Mouse (Mus musculus): ENCODE data around the gene Cacna1c. TPM values are rescaled to one million over a fixed set of nuclear protein-coding genes. Genes with fewer than 3 reads are reported as not detected.

The Cacna1c gene
- polyA plus RNA-seq, 1 experiment, result 0.11 TPM

DNA sequence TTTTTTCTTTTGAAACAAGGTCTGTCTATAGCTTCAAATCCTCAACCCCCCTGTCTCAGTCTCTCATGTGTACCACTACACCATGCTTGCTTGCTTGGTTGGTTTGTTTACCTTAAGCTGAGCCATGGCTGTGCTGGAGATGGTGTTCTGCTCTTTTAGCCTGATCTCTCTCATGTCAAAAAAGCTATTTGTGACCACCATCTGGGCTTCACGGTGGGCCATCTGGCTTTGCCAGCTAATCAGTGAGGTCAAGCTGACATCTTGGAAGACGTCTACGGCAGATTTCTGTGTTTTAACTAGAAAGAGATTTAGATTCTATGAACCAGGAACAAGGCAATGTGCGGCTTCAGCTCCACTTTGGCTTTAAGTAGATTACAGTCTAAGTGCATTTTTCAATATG, 471.3 kb downstream of the Cacna1c start:
- TF ChIP-seq POLR2A (IDR thresholded peaks at IDR 0.05; ENCODE audit: borderline replicate concordance, low read depth, low read length) (no peak), CTCF (IDR thresholded peaks at IDR 0.05; ENCODE audit: low read depth, low read length) (no peak)
- no peak overlapping the region for H3K4me3 ChIP-seq (ENCODE audit: insufficient read depth, low read length)
- no peak overlapping the region for H3K27ac ChIP-seq (ENCODE audit: insufficient read depth, low read depth, low read length)

DNA sequence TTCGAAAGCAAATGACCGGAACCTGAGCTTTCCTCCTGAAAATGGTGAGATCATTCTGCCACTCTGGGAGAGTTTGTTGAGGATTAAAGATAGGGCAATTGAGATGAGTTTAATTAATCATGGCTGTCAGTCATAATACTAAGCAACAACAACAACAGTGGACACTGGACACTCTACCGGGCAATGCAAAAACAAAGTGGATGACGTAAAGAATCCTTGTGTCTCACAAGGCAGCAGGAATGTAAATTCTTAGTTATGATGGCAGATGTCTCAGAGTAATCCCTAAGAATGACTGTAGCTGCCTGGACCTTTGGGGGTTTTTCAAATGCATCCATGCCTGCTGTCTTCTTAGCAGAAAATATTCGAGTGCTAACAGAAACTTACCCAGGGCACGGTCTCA, 471.8 kb downstream of the Cacna1c start:
- H3K4me1 ChIP-seq (ENCODE audit: control insufficient read depth, insufficient read depth, low read length), result no peaks in the 10 kb centered on the region
- H3K27ac ChIP-seq (ENCODE audit: insufficient read depth, low read depth, low read length), result no peak overlapping the region
- no peak overlapping the region for H3K4me3 ChIP-seq (ENCODE audit: insufficient read depth, low read length)
- no peak for TF ChIP-seq CTCF (IDR thresholded peaks at IDR 0.05; ENCODE audit: low read depth, low read length)
- TF ChIP-seq POLR2A (IDR thresholded peaks at IDR 0.05; ENCODE audit: borderline replicate concordance, low read depth, low read length), result no peak

More for the DNA sequence above, 471.3 kb downstream of the Cacna1c start:
- H3K4me1 ChIP-seq (ENCODE audit: control insufficient read depth, insufficient read depth, low read length), result no peaks in the 10 kb centered on the region

DNA sequence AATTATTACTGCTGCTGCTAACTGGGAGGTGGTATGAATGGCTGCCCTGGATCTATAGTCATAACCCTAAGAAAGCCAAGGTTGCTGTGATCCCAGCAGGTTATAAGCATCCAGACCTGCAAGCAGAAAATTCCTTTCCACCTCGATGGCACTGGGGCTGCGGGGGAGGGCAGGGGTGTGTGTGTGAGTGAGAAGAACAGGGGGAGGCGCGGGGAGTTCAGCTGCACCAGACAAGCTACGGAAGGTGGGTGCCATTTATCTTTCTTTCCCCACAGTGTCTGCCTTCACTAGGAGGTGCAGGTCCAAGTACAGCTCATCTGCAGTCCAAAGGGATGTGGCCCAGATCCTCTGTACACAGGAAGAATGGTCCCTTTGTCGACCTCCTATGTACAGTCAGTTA, 473.9 kb downstream of the Cacna1c start:
- Histone ChIP-seq H3K27ac (ENCODE audit: insufficient read depth, low read depth, low read length) (no peak overlapping the region), H3K4me3 (ENCODE audit: insufficient read depth, low read length) (no peak overlapping the region), H3K4me1 (ENCODE audit: control insufficient read depth, insufficient read depth, low read length) (no peaks in the 10 kb centered on the region)
- no peak for TF ChIP-seq CTCF (IDR thresholded peaks at IDR 0.05; ENCODE audit: low read depth, low read length)
- no peak for TF ChIP-seq POLR2A (IDR thresholded peaks at IDR 0.05; ENCODE audit: borderline replicate concordance, low read depth, low read length)

DNA sequence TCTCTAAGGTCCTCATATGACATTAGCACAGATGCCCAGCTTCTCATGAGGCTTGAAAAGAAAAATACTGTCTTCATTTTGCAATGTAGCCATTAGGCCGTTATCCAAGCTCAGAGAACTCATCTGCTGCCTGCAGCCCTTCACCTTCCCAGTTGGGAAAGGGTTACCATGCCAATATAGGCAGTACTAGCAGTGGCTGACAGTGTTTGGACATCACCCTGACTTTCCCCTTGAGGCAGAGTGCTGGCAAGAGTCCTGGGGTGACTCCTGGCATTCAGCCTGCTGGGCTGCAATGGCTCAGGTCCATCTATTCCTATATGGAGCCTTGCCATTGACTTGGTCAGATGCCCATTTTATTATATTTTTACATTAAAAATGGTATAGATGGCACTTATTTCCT, 476.7 kb downstream of the Cacna1c start:
- H3K4me3 ChIP-seq (ENCODE audit: insufficient read depth, low read length), result no peak overlapping the region
- no peaks in the 10 kb centered on the region for H3K4me1 ChIP-seq (ENCODE audit: control insufficient read depth, insufficient read depth, low read length)
- no peak overlapping the region for H3K27ac ChIP-seq (ENCODE audit: insufficient read depth, low read depth, low read length)
- no peak for TF ChIP-seq CTCF (IDR thresholded peaks at IDR 0.05; ENCODE audit: low read depth, low read length)
- TF ChIP-seq POLR2A (IDR thresholded peaks at IDR 0.05; ENCODE audit: borderline replicate concordance, low read depth, low read length), result no peak

DNA sequence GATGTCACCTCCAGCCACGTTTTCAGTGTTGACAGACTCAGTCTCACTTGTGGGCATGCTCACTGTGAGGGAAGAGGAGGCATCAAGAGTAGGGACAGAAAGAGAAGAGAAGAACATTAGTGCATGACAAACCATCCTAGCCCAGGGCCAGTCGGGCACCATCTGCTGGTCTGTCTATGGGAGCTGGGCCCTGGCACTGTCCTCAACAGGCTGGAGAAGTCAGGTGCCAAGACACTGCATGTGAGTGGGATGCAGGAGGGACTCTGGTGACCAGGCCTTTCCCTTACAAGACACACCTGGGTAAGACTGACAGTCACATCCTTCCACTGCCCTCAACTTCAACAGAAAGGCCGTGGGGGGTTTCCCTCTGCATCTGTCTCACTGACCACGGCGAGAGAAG, 482.9 kb downstream of the Cacna1c start:
- H3K27ac ChIP-seq (ENCODE audit: insufficient read depth, low read depth, low read length), result no peak overlapping the region
- no peak overlapping the region for H3K4me3 ChIP-seq (ENCODE audit: insufficient read depth, low read length)
- H3K4me1 ChIP-seq (ENCODE audit: control insufficient read depth, insufficient read depth, low read length), result no peaks in the 10 kb centered on the region
- TF ChIP-seq POLR2A (IDR thresholded peaks at IDR 0.05; ENCODE audit: borderline replicate concordance, low read depth, low read length) (no peak), CTCF (IDR thresholded peaks at IDR 0.05; ENCODE audit: low read depth, low read length) (no peak)

DNA sequence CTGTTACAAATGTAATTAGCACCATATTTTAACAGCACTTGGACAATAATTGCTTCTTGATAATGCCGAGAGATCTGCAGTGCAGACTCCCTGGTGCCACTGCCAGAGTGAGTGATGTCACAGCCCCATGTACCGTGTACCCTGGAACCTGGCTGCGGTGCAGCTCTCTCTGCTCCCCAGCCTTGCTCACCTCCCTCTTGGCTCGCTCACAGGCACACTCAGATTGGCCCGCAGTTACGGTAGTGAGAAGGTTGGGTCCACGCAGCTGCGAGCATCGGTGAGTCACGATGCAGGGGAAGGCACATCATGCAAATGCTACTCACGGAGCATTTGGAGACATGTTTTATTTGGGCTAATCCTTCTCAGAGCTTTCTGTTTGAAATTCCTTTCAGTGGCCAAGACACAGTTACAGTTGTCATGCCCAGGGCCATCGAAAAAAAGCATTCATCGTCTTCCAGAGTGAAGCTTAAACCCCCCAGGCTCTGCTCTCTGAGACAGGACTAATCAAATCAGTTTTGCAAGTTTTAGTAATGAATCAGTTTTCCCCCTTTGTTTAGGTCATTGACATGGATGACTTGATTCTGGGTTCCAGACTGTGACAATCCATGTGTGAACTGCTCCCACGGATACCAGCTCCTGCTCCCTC, 484.4 kb downstream of the Cacna1c start:
- no peaks in the 10 kb centered on the region for H3K4me1 ChIP-seq (ENCODE audit: control insufficient read depth, insufficient read depth, low read length)
- H3K4me3 ChIP-seq (ENCODE audit: insufficient read depth, low read length), result no peak overlapping the region
- TF ChIP-seq POLR2A (IDR thresholded peaks at IDR 0.05; ENCODE audit: borderline replicate concordance, low read depth, low read length) (no peak), CTCF (IDR thresholded peaks at IDR 0.05; ENCODE audit: low read depth, low read length) (no peak)
- H3K27ac ChIP-seq (ENCODE audit: insufficient read depth, low read depth, low read length), result no peak overlapping the region

DNA sequence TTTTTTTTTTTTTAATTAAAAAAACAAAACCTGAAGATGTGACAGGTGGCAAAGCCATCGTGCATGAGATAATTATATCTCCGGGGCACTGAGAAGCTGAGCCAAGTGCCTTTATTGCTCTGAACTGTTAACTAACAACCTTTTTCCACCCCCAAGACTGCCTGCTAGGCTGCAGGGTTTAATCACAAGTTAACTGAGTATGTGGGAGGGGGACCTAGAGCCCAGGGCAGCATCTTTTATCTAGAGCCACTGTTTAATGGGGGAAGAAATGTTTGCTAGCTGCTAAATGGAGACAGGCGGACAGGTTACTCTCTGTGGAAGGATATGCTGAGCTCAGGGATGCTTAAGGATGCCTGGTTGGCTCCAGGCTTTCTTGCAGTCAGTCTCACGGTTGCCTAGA, 489.2 kb downstream of the Cacna1c start:
- no peak for TF ChIP-seq POLR2A (IDR thresholded peaks at IDR 0.05; ENCODE audit: borderline replicate concordance, low read depth, low read length)
- TF ChIP-seq CTCF (IDR thresholded peaks at IDR 0.05; ENCODE audit: low read depth, low read length), result no peak

DNA sequence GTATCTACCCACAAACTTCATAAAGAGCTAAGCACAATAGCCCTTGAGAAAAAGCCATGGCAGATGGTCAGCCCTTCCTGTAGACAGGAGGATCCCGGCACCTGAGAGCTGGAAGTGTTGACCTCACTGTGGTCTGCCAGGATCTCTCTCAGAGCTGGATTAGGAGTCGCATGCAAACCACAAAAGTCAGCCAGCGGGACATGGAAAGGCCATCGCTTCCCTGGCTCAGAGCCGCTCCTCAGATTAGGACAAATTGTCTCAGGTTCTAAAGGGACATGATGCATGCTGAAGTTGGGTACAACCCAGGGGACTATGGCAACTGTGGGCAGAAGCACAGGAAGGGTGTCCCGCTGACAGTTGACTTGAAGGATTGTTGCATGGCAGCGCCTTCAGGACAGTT, 490.4 kb downstream of the Cacna1c start:
- no peaks in the 10 kb centered on the region for H3K4me1 ChIP-seq (ENCODE audit: control insufficient read depth, insufficient read depth, low read length)
- H3K27ac ChIP-seq (ENCODE audit: insufficient read depth, low read depth, low read length), result no peak overlapping the region
- H3K4me3 ChIP-seq (ENCODE audit: insufficient read depth, low read length), result no peak overlapping the region
- TF ChIP-seq CTCF (IDR thresholded peaks at IDR 0.05; ENCODE audit: low read depth, low read length) (no peak), POLR2A (IDR thresholded peaks at IDR 0.05; ENCODE audit: borderline replicate concordance, low read depth, low read length) (no peak)

More for the DNA sequence above, 489.2 kb downstream of the Cacna1c start:
- H3K27ac ChIP-seq (ENCODE audit: insufficient read depth, low read depth, low read length), result no peak overlapping the region
- no peak overlapping the region for H3K4me3 ChIP-seq (ENCODE audit: insufficient read depth, low read length)
- no peaks in the 10 kb centered on the region for H3K4me1 ChIP-seq (ENCODE audit: control insufficient read depth, insufficient read depth, low read length)

DNA sequence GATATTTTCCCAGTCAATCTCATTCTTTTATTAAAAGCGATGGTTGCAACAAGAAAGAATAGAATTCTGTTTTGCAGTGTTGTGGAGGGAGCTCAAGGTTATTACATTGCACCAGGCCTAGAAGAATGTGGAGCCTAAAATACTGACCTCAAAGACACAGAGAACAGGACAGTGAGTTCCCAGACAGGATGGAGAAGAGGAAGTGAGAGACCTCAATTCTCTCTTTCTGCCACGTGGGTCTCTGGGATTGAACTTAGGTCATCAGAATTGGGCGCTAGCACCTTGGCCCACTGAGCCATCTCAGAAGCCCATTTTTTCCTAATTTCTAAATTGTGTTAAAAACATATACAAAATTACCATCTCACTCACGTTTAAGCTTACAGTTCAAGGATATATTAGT, 501.6 kb downstream of the Cacna1c start:
- TF ChIP-seq CTCF (IDR thresholded peaks at IDR 0.05; ENCODE audit: low read depth, low read length), result no peak
- no peak for TF ChIP-seq POLR2A (IDR thresholded peaks at IDR 0.05; ENCODE audit: borderline replicate concordance, low read depth, low read length)
- no peak overlapping the region for H3K4me3 ChIP-seq (ENCODE audit: insufficient read depth, low read length)
- H3K27ac ChIP-seq (ENCODE audit: insufficient read depth, low read depth, low read length), result no peak overlapping the region
- H3K4me1 ChIP-seq (ENCODE audit: control insufficient read depth, insufficient read depth, low read length), result no peaks in the 10 kb centered on the region

DNA sequence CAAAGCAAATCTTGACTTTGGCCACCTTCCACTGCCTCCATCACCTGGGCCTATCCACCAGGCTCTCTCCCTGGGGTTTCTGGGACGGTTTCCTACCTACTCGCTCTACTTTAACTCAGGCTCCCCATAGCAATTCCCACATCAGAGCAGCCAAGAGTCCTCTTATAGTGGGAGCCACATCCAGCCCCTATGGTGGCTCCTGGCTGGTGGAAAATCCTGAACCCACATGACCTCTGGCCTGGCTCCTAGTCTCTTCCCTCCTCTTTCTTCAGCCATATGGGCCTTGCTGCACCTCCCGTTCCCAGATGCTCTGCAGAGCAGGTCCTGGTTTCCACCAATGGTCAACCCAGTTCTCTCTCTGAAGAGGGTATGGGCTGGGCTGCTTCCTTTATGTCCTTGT, 506.8 kb downstream of the Cacna1c start:
- no peak overlapping the region for H3K4me3 ChIP-seq (ENCODE audit: insufficient read depth, low read length)
- TF ChIP-seq POLR2A (IDR thresholded peaks at IDR 0.05; ENCODE audit: borderline replicate concordance, low read depth, low read length) (no peak), CTCF (IDR thresholded peaks at IDR 0.05; ENCODE audit: low read depth, low read length) (no peak)
- H3K4me1 ChIP-seq (ENCODE audit: control insufficient read depth, insufficient read depth, low read length), result no peaks in the 10 kb centered on the region
- H3K27ac ChIP-seq (ENCODE audit: insufficient read depth, low read depth, low read length), result no peak overlapping the region
